Mouse (Mus musculus) inflammation-experienced regulatory T-cells, adult 6 months (primary cell): Measurements from ENCODE around the gene Homez. TPM values are rescaled to one million over a fixed set of nuclear protein-coding genes. Genes with fewer than 3 reads are reported as not detected.

ENCODE experiments used
- ATAC-seq: one replicate; pipeline ENCODE4 v1.8.0; 2017
- polyA plus RNA-seq, 3 experiments: library from polyadenylated mRNA; unstranded; fragments of 100-300 nt; shearing (Covaris generic); gene quantifications; one replicate each; pipeline ENCODE4 v1.2.1; 2017

Gene Homez
- polyA plus RNA-seq, 3 experiments from 2014 or later, result 2.1 to 8.4 (median 7.9) TPM

- no peak for ATAC-seq
These were observed 3.8 kb downstream of the Homez start for GRCm38 (mm10) chr14:54866936-54867335.

GRCm38 (mm10) chr14:54866268-54866667, 4.5 kb downstream of the Homez start:
- ATAC-seq, result no peak

- no peak for ATAC-seq
These were observed 5.1 kb downstream of the Homez start for GRCm38 (mm10) chr14:54865626-54866025.

GRCm38 (mm10) chr14:54864313-54865036, 6.3 kb downstream of the Homez start:
- ATAC-seq, result peak; percentile 62

- ATAC-seq, result peak; percentile 91
These were observed 7.1 kb downstream of the Homez start for GRCm38 (mm10) chr14:54863501-54864312.

GRCm38 (mm10) chr14:54860511-54860910, 10.2 kb downstream of the Homez start:
- no peak for ATAC-seq

- no peak for ATAC-seq
These were observed 12.9 kb downstream of the Homez start for GRCm38 (mm10) chr14:54857891-54858290.

- no peak for ATAC-seq
These were observed 14.1 kb downstream of the Homez start for GRCm38 (mm10) chr14:54856703-54857102.

GRCm38 (mm10) chr14:54855726-54856125, 15.0 kb downstream of the Homez start:
- ATAC-seq, result no peak

GRCm38 (mm10) chr14:54843461-54843860, 27.3 kb downstream of the Homez start:
- ATAC-seq, result peak; percentile 41

GRCm38 (mm10) chr14:54823716-54824115, 47.0 kb downstream of the Homez start:
- no peak for ATAC-seq

GRCm38 (mm10) chr14:54822301-54822700, 48.5 kb downstream of the Homez start:
- ATAC-seq, result no peak

GRCm38 (mm10) chr14:54817791-54818190, 53.0 kb downstream of the Homez start:
- no peak for ATAC-seq

GRCm38 (mm10) chr14:54815737-54816136, 55.0 kb downstream of the Homez start:
- no peak for ATAC-seq

GRCm38 (mm10) chr14:54813991-54814390, 56.8 kb downstream of the Homez start, which contains the start of gene Rnf212b:
TSS of gene Rnf212b (plus strand) at chr14:54814141.
- ATAC-seq, result no peak

GRCm38 (mm10) chr14:54809668-54810033, 61.1 kb downstream of the Homez start:
- no peak for ATAC-seq

GRCm38 (mm10) chr14:54808718-54809667, 61.8 kb downstream of the Homez start:
- no peak for ATAC-seq

- ATAC-seq, result no peak
These were observed 64.6 kb downstream of the Homez start for GRCm38 (mm10) chr14:54806124-54806523.
